Mouse (Mus musculus) hindbrain, embryonic 14.5 days (tissue): ENCODE data around the gene Krtcap3. TPM values are rescaled to one million over a fixed set of nuclear protein-coding genes. Genes with fewer than 3 reads are reported as not detected.

Experiments used
- ATAC-seq: fragments of 200-750 bp; cut with Nextera tagmentation; 2 replicates; pipeline ENCODE4 v1.8.0; 2017; ENCODE audit warnings: moderate number of reproducible peaks, mild to moderate bottlenecking, moderate TSS enrichment, moderate library complexity; ENCODE audit not compliant: low FRiP score
- DNase-seq: peaks from one replicate; pipeline ENCODE4 v3.0.0-alpha.2; 2015; ENCODE audit warnings: low spot score
- H3K27ac ChIP-seq: fragments of 300-500 bp; sonication (generic); 2 replicates; pipeline ENCODE4 v1.5.1; 2014; ENCODE audit warnings: mild to moderate bottlenecking, moderate library complexity
- H3K27me3 ChIP-seq: fragments of 300-500 bp; sonication (generic); 2 replicates; pipeline ENCODE4 v1.6.1; 2014; ENCODE audit warnings: mild to moderate bottlenecking, low read length, mixed read lengths; ENCODE audit not compliant: control insufficient read depth, insufficient read depth
- H3K36me3 ChIP-seq: fragments of 300-500 bp; sonication (generic); replicated peaks from 2 replicates; pipeline ENCODE4 v1.6.1; 2014; ENCODE audit not compliant: control insufficient read depth, insufficient read depth
- H3K4me1 ChIP-seq: fragments of 300-500 bp; sonication (generic); replicated peaks from 2 replicates; pipeline ENCODE4 v1.6.1; 2014; ENCODE audit warnings: antibody characterized with exemption, low read length, mixed read lengths; ENCODE audit not compliant: control insufficient read depth, insufficient read depth
- H3K4me2 ChIP-seq: fragments of 300-500 bp; sonication (generic); replicated peaks from 2 replicates; pipeline ENCODE4 v1.6.1; 2014; ENCODE audit warnings: mild to moderate bottlenecking, moderate library complexity
- H3K4me3 ChIP-seq: fragments of 300-500 bp; sonication (generic); replicated peaks from 2 replicates; pipeline ENCODE4 v1.5.1; 2014; ENCODE audit warnings: mild to moderate bottlenecking, low read length
- H3K9ac ChIP-seq: fragments of 300-500 bp; sonication (generic); 2 replicates; pipeline ENCODE4 v1.6.1; 2014
- H3K9me3 ChIP-seq: fragments of 300-500 bp; sonication (generic); 2 replicates; pipeline ENCODE4 v1.6.1; 2016; ENCODE audit warnings: low read length; ENCODE audit not compliant: control insufficient read depth
- WGBS: fragments of 180-500 bp; shearing (Covaris S2); extraction: QIAGEN DNeasy Blood & Tissue Kit; methylation state at CpG from one replicate; pipeline ENCODE4 v1.1.7; 2014; 5-methylcytosine and 5-hydroxymethylcytosine counted together
- polyA plus RNA-seq: library from polyadenylated mRNA; unstranded; fragments of >200 nt; fragmentation: Nextera tagmentation; extraction: Ambion mirVana; gene quantifications from 2 replicates; pipeline ENCODE4 v1.2.1, GENCODE M21; 2014

The Krtcap3 gene
- polyA plus RNA-seq, 1 experiment from 2014 or later, result 2.9 TPM

DNA sequence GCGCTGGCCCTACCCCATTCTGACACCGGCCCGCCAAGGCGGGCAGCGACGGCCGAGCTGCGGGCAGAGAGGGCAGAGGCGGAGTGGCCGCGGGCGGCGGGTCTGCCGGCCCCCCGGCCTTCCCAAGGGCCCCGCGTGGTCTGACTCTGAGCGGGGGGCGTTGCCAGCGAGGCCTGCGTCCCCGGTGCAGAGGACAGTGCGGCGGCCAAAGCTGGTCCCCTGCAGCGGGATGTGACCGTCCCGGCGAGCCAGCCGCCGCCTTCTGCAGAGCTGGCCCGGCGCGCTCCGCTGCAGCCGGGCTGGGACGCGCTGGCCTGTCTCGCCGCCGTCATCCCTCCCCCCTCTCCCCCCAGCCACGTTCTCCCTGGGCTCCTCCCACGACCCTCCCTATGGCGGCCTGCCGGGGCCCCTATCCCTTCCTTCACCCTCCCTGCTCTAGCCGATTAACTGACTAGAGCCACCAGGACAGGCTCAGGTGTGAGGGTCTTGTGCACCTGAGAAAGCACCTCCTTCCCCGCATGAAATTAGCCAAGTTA is 44.2 kb downstream of the Krtcap3 start, which contains the start of gene Fndc4:
Fndc4 (minus strand) TSS at position 475 of the 536 bp plus-strand sequence.
- DNase-seq (no peak), ATAC-seq (peak; percentile 79)
- under 1% methylated on average over 40 of the region's 46 CpGs for WGBS
- Histone ChIP-seq H3K4me2 (peak within 1 kb of the TSS; percentile 94), H3K9me3 (no peaks in the 10 kb centered on the region), H3K4me1 (peaks cover 24% of the 10 kb centered on the region), H3K27me3 (no peaks in the 10 kb centered on the region), H3K4me3 (peak within 1 kb of the TSS; percentile 81), H3K9ac (peak within 1 kb of the TSS; percentile 97), H3K27ac (peak within 1 kb of the TSS; percentile 84), H3K36me3 (peaks cover 20% of the 10 kb centered on the region)

GRCm38 (mm10) chr5:31297047-31297757 is 45.7 kb downstream of the Krtcap3 start, which contains the start of gene Gckr:
TSS of gene Gckr (plus strand) at chr5:31297443.
- WGBS, result 71% methylated on average over 13 of the region's 13 CpGs
- peak within 1 kb of the TSS; percentile 97; the same call in 1 of the 2 replicates for H3K9ac ChIP-seq
- H3K27me3 ChIP-seq, result no peaks in the 10 kb centered on the region

DNA sequence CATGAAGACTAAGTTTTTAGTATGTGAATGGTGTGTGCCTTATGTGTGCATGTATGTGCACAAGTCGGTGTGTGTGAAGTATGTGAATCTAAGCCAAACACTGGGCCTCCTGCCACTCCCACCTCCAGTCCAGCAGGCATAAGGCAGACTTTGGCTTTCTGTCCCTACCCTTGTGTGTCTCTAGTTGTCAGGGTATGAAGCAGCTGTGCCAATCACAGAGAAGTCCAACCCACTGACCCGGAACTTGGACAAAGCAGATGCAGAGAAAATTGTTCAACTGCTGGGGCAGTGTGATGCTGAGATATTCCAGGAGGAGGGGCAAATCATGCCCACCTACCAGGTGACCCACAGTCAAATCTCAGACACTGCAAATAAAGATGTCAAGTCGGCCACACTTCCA is 46.5 kb downstream of the Krtcap3 start:
- Histone ChIP-seq H3K36me3 (peaks cover 12% of the 10 kb centered on the region), H3K4me1 (peaks cover 16% of the 10 kb centered on the region), H3K9me3 (no peaks in the 10 kb centered on the region), H3K4me2 (no peak overlapping the region), H3K27ac (no peak overlapping the region), H3K27me3 (no peaks in the 10 kb centered on the region), H3K4me3 (no peak overlapping the region), H3K9ac (no peak overlapping the region)
- 85% methylated on average over 3 of the region's 3 CpGs for WGBS
- ATAC-seq, result no peak
- DNase-seq, result no peak

More at GRCm38 (mm10) chr5:31297047-31297757, 45.7 kb downstream of the Krtcap3 start, which contains the start of gene Gckr:
- DNase-seq (no peak), ATAC-seq (no peak)
- H3K36me3 ChIP-seq, result peaks cover 20% of the 10 kb centered on the region
- H3K9me3 ChIP-seq, result no peaks in the 10 kb centered on the region
- peak within 1 kb of the TSS; percentile 81 for H3K4me3 ChIP-seq
- H3K4me1 ChIP-seq, result peaks cover 16% of the 10 kb centered on the region
- H3K4me2 ChIP-seq, result peak within 1 kb of the TSS; percentile 94
- peak within 1 kb of the TSS; percentile 84; the same call in 1 of the 2 replicates for H3K27ac ChIP-seq

GRCm38 (mm10) chr5:31298486-31298885 is 47.0 kb downstream of the Krtcap3 start:
- ATAC-seq, result no peak
- 70% methylated on average over 2 of the region's 2 CpGs for WGBS
- DNase-seq, result no peak

DNA sequence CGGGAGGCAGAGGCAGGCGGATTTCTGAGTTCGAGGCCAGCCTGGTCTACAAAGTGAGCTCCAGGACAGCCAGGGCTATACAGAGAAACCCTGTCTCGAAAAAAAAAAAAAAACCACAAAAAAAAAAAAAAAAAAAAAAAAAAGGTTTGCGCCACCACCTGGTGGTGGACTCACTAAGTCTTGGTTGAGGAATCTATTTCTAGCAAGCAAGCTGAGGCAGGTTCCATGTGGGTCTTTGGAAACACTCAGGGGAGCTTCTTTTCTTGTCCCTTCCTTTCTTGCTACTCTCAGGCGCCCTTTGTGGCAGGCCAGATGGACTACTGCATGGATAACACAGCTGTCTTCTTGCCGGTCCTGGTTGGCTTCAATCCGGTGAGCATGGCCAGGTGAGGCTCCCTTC is 50.4 kb downstream of the Krtcap3 start:
- Histone ChIP-seq H3K36me3 (no peaks in the 10 kb centered on the region), H3K9me3 (no peaks in the 10 kb centered on the region), H3K27ac (no peak overlapping the region), H3K4me1 (no peaks in the 10 kb centered on the region), H3K9ac (no peak overlapping the region), H3K4me2 (no peak overlapping the region), H3K27me3 (no peaks in the 10 kb centered on the region), H3K4me3 (no peak overlapping the region)
- 83% methylated on average over 6 of the region's 8 CpGs for WGBS
- DNase-seq (no peak), ATAC-seq (no peak)

More at GRCm38 (mm10) chr5:31298486-31298885, 47.0 kb downstream of the Krtcap3 start:
- H3K9me3 ChIP-seq, result no peaks in the 10 kb centered on the region
- H3K27ac ChIP-seq, result no peak overlapping the region
- no peak overlapping the region for H3K4me3 ChIP-seq
- no peaks in the 10 kb centered on the region for H3K27me3 ChIP-seq
- peaks cover 7% of the 10 kb centered on the region for H3K36me3 ChIP-seq
- no peak overlapping the region for H3K9ac ChIP-seq
- no peak overlapping the region for H3K4me2 ChIP-seq
- peaks cover 16% of the 10 kb centered on the region for H3K4me1 ChIP-seq

Other genes with a start within 250 kb of the Krtcap3 start
- 175 and 198 TPM in 2 replicates for gene Atraid, start 203.4 kb upstream of the Krtcap3 start, polyA plus RNA-seq
- gene Slc5a6, start 202.8 kb upstream of the Krtcap3 start, polyA plus RNA-seq, result 20.5 and 24.5 TPM in 2 replicates
- 13.7 and 15.4 TPM in 2 replicates for gene Cad, start 196.9 kb upstream of the Krtcap3 start, polyA plus RNA-seq
- gene Dnajc5g, start 145.4 kb upstream of the Krtcap3 start, polyA plus RNA-seq, result not detected in 2 replicates
- 34.8 and 35.7 TPM in 2 replicates for gene Slc30a3, start 143.5 kb upstream of the Krtcap3 start, polyA plus RNA-seq
- gene Trim54, start 135.0 kb upstream of the Krtcap3 start, polyA plus RNA-seq, result not detected in 2 replicates
- not detected in 2 replicates for gene Ucn, start 112.9 kb upstream of the Krtcap3 start, polyA plus RNA-seq
- gene Mpv17, start 97.4 kb upstream of the Krtcap3 start, polyA plus RNA-seq, result 49.5 and 50.3 TPM in 2 replicates
- 0.74 and 1.7 TPM in 2 replicates for gene Gm29609, start 71.8 kb upstream of the Krtcap3 start, polyA plus RNA-seq
- 49.7 and 53.0 TPM in 2 replicates for gene Gtf3c2, start 71.5 kb upstream of the Krtcap3 start, polyA plus RNA-seq
- 107 and 108 TPM in 2 replicates for gene Snx17, start 58.5 kb upstream of the Krtcap3 start, polyA plus RNA-seq
- gene Eif2b4, start 58.3 kb upstream of the Krtcap3 start, polyA plus RNA-seq, result 77.3 and 78.6 TPM in 2 replicates
- gene Zfp513, start 49.4 kb upstream of the Krtcap3 start, polyA plus RNA-seq, result 7.0 and 9.4 TPM in 2 replicates
- 162 TPM in 2 replicates for gene Ppm1g, start 31.0 kb upstream of the Krtcap3 start, polyA plus RNA-seq
- 149 and 161 TPM in 2 replicates for gene Nrbp1, start 10.8 kb upstream of the Krtcap3 start, polyA plus RNA-seq
- gene Gm9970, start 10.5 kb upstream of the Krtcap3 start, polyA plus RNA-seq, result 0.56 and 0.66 TPM in 2 replicates
- gene Ift172, start 39.4 kb downstream of the Krtcap3 start, polyA plus RNA-seq, result 34.5 and 37.2 TPM in 2 replicates
- gene Fndc4, start 44.4 kb downstream of the Krtcap3 start, polyA plus RNA-seq, result 98.1 and 115 TPM in 2 replicates
- gene Gckr, start 45.8 kb downstream of the Krtcap3 start, polyA plus RNA-seq, result 0.29 TPM in 1 of 2 replicates, not detected in the other
- gene Zfp512, start 200.7 kb downstream of the Krtcap3 start, polyA plus RNA-seq, result 98.4 and 108 TPM in 2 replicates
- not detected in 2 replicates for gene 4930548H24Rik, start 234.0 kb downstream of the Krtcap3 start, polyA plus RNA-seq
- 67.8 and 75.2 TPM in 2 replicates for gene Gpn1, start 243.1 kb downstream of the Krtcap3 start, polyA plus RNA-seq